8 mouse cellular contexts compared by ENCODE assay signal in genomic region chr2:116060701-116061400, GRCm38 (mm10). TPM values are rescaled to one million over a fixed set of nuclear protein-coding genes. Genes with fewer than 3 reads are reported as not detected.
DNase-seq lines count a peak whose midpoint lies in the region; ATAC-seq lines count a peak whose summit lies in the region.

No protein-coding gene starts in this region.

- H3K27me3 ChIP-seq in heart, embryonic 13.5 days (replicated peaks), result no peaks in the 10 kb centered on the region
- H3K27me3 ChIP-seq in embryonic facial prominence, embryonic 15.5 days, result peaks cover 9% of the 10 kb centered on the region; the same call in 1 of the 2 replicates
- no peaks in the 10 kb centered on the region; the same call in 1 of the 2 replicates for H3K27me3 ChIP-seq in neural tube, embryonic 13.5 days

- 8% methylated on average over 21 of the region's 21 CpGs for WGBS in heart, embryonic 13.5 days
- WGBS in embryonic facial prominence, embryonic 15.5 days, result 12% methylated on average over 21 of the region's 21 CpGs
- 3% methylated on average over 21 of the region's 21 CpGs for WGBS in neural tube, embryonic 13.5 days

- no peaks in the 10 kb centered on the region for H3K9me3 ChIP-seq in heart, embryonic 13.5 days
- no peaks in the 10 kb centered on the region for H3K9me3 ChIP-seq in embryonic facial prominence, embryonic 15.5 days (replicated peaks)
- H3K9me3 ChIP-seq in neural tube, embryonic 13.5 days, result no peaks in the 10 kb centered on the region

- H3K4me3 ChIP-seq in heart, embryonic 13.5 days, result peak overlapping the region; percentile 92
- peak overlapping the region; percentile 63 for H3K4me3 ChIP-seq in embryonic facial prominence, embryonic 15.5 days (replicated peaks)
- H3K4me3 ChIP-seq in neural tube, embryonic 13.5 days, result peak overlapping the region; percentile 73

- peak overlapping the region; percentile 98 for H3K27ac ChIP-seq in heart, embryonic 13.5 days (replicated peaks)
- H3K27ac ChIP-seq in embryonic facial prominence, embryonic 15.5 days (replicated peaks), result peak overlapping the region; percentile 34; the same call in 1 of the 2 replicates
- peak overlapping the region; percentile 98 for H3K27ac ChIP-seq in neural tube, embryonic 13.5 days (replicated peaks)

- peak overlapping the region; percentile 90 for H3K4me2 ChIP-seq in heart, embryonic 13.5 days
- H3K4me2 ChIP-seq in embryonic facial prominence, embryonic 15.5 days (replicated peaks), result peak overlapping the region; percentile 72
- peak overlapping the region; percentile 84 for H3K4me2 ChIP-seq in neural tube, embryonic 13.5 days

- H3K36me3 ChIP-seq in heart, embryonic 13.5 days, result peaks cover 37% of the 10 kb centered on the region
- H3K36me3 ChIP-seq in embryonic facial prominence, embryonic 15.5 days, result no peaks in the 10 kb centered on the region
- peaks cover 4% of the 10 kb centered on the region; the same call in 1 of the 2 replicates for H3K36me3 ChIP-seq in neural tube, embryonic 13.5 days

- no peak for ATAC-seq in heart, embryonic 13.5 days (ENCODE audit: extremely low read depth, insufficient number of reproducible peaks, low FRiP score, low TSS enrichment)
- no peak for ATAC-seq in embryonic facial prominence, embryonic 15.5 days (ENCODE audit: insufficient number of reproducible peaks, low FRiP score, low TSS enrichment, low read depth)
- ATAC-seq in neural tube, embryonic 13.5 days (ENCODE audit: low read depth), result no peak

- DNase-seq in heart, postnatal 36 days, result no peak
- peak; percentile 49 for DNase-seq in kidney, postnatal 10 days
- no peak for DNase-seq in layer of hippocampus, adult 9-10 months (ENCODE audit: low spot score)
- DNase-seq in left cerebral cortex, adult 18-20 months (ENCODE audit: low spot score in 2 of 2), result no peak
- DNase-seq in urinary bladder, postnatal 4 days (ENCODE audit: low spot score in 2 of 2), result no peak

- peaks cover 52% of the 10 kb centered on the region for H3K4me1 ChIP-seq in heart, embryonic 13.5 days
- peaks cover 27% of the 10 kb centered on the region for H3K4me1 ChIP-seq in embryonic facial prominence, embryonic 15.5 days
- H3K4me1 ChIP-seq in neural tube, embryonic 13.5 days (replicated peaks), result peaks cover 75% of the 10 kb centered on the region

- H3K9ac ChIP-seq in heart, embryonic 13.5 days, result peak overlapping the region; percentile 100
- H3K9ac ChIP-seq in embryonic facial prominence, embryonic 15.5 days, result peak overlapping the region; percentile 82; the same call in 1 of the 2 replicates
- peak overlapping the region; percentile 96 for H3K9ac ChIP-seq in neural tube, embryonic 13.5 days

- intact Hi-C loops in heart, postnatal 36 days (cut with DNase I), result no loop called here

RNA-seq across cellular contexts. Expression of gene Meis2, which starts 4.8 kb away (rescaled TPM):
- 30.1 and 32.0 TPM in 2 replicates for polyA plus RNA-seq in heart, embryonic 13.5 days (2015; fragmentation: Nextera tagmentation; extraction: Ambion mirVana)
- 10 to 100 TPM; 20.8 to 27.4 TPM for total RNA-seq in heart, postnatal 36 days (2021)
- polyA plus RNA-seq in embryonic facial prominence, embryonic 15.5 days (2015; fragmentation: Nextera tagmentation; extraction: Ambion mirVana), result 33.4 and 36.4 TPM in 2 replicates
- polyA plus RNA-seq in neural tube, embryonic 13.5 days (2015; fragmentation: Nextera tagmentation; extraction: Ambion mirVana), result 92.0 and 98.7 TPM in 2 replicates
- total RNA-seq in left cerebral cortex, adult 18-20 months (2021), result 100 to 1,000 TPM; 109 to 117 TPM

Comparison
In these comparisons a context has a peak if more than half of its experiments do, and no peak if none do; other contexts are left out.
1. H3K27ac ChIP-seq: peak in every context shown above with its lines; median percentile 98 in heart, embryonic 13.5 days; 98 in neural tube, embryonic 13.5 days; 34 in embryonic facial prominence, embryonic 15.5 days.